Mouse (Mus musculus): ENCODE measurements around the gene Sept11.
A peak's percentile ranks its signal among the peaks of the same experiment; 100 is the strongest.

The Sept11 gene

GRCm38 (mm10) chr5:93126930-93127562, 33.8 kb downstream of the Sept11 start:
- DNase-seq (ENCODE audit: low read depth, low spot score): no peak

DNA sequence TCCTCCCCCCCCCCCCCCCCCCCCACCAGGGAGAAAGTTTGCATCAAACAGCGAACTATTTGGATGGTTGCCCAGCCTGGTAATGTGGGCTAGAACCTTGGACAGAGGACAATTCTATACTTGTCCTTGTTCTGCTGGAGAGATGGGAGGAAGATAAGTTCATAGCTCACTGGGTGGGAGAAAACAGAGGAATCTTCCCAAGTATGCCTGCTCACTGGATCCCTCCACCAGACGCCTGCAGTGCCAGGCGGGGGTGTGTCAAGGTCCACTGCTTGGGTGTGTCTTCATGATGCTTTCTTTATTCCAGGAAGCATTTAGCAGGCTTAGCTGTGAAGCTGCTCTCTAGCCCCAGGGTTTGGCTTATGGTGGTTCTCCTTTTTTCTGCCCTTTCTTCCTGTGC, 34.5 kb downstream of the Sept11 start:
- no peak for DNase-seq (ENCODE audit: low read depth, low spot score)

DNA sequence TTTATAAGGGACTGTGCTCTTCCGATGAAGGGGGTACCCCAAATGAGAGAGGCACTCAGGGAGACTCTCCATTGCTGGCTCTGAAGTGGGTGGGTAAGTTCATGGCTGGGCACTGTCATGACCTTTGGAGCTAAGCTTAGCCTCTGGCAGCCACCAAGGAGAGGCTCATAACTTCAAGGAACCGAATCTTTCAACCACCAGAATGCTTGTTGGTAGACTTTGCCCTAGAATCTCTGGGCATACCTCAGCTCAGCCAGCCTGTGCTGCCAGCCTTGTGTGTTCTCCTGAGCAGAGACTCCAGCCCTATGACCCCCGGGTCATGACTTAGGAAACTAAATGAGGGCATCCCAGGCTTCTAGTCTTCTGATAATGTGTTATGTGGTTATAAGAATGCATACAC, 35.5 kb downstream of the Sept11 start:
- DNase-seq (ENCODE audit: low read depth, low spot score): no peak

- no peak for DNase-seq (ENCODE audit: low read depth, low spot score)
These were observed 36.7 kb downstream of the Sept11 start for GRCm38 (mm10) chr5:93129953-93130352.

DNA sequence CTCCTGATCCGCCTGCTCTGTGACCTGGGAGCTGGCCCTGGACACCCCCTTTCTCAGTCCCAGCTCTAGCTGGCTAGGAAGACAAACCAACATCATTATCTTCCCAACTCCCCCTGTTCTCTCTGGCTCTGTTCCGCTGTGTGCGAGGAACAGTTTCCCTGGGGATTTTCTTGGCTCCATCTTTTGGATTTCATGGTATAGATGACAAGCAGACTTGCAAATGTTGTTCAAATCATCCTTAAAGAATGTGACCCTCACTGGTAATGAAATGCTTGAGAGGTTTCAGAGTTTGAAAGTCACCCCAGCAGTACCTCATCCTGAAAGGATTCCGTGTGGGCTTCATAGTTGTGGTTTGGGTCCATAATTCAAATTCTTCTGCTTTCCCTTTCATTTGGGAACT, 38.2 kb downstream of the Sept11 start:
- DNase-seq (ENCODE audit: low read depth, low spot score): no peak

DNA sequence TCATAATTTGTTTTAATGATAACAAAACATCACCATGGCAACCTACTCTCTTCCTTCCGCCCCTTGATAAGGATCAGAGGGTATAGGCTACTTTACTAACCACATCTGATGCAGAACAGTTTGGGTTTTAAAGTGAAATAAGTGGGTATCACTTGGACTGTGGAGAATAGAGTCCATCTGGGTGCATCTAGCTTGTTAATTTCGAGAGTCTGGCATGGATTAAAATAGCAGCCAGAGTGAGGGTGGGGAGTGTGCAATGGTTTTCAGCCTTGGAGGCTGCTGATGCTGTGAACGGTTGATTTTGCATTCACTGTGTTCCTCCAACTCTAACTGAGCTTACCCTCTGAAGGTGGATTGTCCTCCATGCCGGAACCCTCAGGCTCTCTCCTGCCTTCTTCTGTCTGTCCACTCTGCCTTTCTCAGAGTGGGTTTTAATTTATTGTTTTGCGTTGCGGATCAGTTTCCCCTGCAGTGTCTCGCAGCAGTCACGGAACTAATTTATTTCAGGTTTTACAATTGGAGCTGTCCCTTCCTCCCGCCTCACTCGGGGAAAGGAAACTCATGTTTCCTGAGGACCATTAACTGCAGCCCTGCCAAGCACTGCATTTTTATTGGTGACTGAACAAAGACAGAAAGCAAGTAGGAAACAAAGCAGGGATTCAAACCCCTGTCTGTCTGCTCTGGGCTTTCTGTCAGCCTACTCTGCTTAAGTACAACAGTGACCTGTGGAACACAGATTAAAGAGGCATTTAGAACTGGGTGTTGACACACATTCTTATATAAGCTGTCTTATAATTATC, 40.4 kb downstream of the Sept11 start:
- DNase-seq (ENCODE audit: low read depth, low spot score): peak; percentile 16

- peak; percentile 18 for DNase-seq (ENCODE audit: low read depth, low spot score)
These were observed 42.3 kb downstream of the Sept11 start for GRCm38 (mm10) chr5:93135368-93136107.

DNA sequence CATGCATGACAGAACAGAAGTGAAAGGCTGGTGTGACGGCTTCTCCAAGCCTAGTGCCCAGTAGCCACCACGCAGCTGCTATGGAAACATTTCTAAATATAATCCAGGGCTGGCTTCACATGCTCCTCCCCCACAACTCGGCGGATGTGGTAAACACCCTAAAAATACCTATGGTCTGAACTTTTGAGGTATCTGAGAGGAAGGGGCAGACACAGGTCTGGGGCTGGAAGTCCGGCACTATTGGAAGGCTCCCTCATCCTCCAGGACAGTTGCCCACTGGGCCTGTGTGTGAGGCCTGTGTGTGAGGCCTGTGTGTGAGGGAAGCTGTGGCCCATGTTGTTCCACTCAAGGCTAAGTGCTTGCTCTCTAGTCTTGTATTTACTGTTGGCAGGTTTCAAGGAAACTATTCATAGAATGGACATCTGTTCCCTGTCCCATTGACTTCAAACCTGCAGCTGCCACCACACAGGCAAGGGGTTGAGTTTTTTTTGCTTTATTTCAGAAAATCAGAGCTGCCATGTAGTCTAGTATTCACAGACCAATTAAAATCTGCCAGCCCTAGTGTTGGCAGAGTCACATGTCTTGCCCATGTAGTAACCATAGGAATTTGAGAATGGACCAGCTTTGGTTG, 43.8 kb downstream of the Sept11 start:
- peak; percentile 81 for DNase-seq (ENCODE audit: low read depth, low spot score)

- no peak for DNase-seq (ENCODE audit: low read depth, low spot score)
These were observed 46.1 kb downstream of the Sept11 start for GRCm38 (mm10) chr5:93139350-93139749.

GRCm38 (mm10) chr5:93140747-93141146, 47.5 kb downstream of the Sept11 start:
- no peak for DNase-seq (ENCODE audit: low read depth, low spot score)

GRCm38 (mm10) chr5:93143360-93144091, 50.3 kb downstream of the Sept11 start:
- no peak for DNase-seq (ENCODE audit: low read depth, low spot score)

- DNase-seq (ENCODE audit: low read depth, low spot score): no peak
These were observed 51.6 kb downstream of the Sept11 start for GRCm38 (mm10) chr5:93144874-93145273.

- no peak for DNase-seq (ENCODE audit: low read depth, low spot score)
These were observed 52.3 kb downstream of the Sept11 start for GRCm38 (mm10) chr5:93145504-93145903.

DNA sequence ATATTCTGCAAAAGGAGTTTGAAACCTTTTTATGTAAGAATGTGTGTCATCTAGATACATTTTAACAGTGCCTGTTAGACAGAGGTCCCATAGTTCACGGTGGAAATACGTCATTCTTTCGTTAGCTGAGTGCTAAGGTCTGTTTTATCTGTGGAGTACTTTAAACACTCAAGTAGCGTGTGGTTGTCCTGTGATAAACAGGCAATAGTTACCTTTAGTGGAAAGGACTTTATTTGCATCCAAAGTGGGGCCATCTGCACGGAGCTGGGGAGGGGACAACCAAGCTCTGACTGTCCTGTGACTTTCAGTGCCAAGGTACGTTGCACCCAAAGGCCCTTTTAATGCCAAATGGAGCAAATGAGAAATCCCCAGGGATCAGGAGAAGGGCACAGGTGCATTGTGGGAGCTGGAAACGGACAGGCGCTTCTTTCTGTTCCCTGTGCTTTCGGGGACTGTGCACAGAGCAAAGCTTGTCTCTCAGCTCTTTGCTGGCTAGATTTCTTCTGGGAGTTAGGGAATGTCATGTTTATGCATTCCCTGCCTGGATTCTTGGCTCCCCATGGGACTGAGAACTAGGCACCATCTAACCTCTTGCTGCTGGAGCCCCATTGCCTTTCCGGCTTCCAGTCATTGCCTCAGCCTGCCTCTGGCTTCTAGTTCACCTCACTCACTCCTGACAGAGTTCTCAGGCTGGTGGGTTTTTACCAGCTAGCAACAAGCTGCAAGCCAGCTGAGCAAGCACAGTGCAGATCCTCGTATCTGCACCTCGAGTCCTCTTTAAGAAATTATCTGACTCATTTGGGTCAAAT, 56.9 kb downstream of the Sept11 start:
- no peak for DNase-seq (ENCODE audit: low read depth, low spot score)

DNA sequence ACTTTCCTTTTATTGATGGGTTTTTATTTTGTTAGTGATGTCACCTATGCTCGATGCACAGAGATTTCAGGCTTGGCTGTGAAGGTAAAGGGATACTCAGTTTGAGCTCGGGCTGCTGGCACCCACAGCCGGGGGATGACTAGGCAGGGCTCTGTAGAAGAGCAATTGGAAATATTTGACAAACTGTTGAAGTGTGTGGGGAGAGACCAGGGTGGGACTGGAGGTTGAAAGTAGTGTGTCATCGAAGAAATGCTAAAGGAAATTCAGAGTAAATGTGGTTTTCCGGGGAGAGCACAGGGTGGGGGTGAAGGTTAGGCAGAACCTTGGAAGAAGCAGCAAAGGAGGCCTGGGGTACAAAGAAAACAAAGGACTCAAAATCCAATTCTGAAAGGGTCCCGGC, 58.7 kb downstream of the Sept11 start:
- DNase-seq (ENCODE audit: low read depth, low spot score): no peak

DNA sequence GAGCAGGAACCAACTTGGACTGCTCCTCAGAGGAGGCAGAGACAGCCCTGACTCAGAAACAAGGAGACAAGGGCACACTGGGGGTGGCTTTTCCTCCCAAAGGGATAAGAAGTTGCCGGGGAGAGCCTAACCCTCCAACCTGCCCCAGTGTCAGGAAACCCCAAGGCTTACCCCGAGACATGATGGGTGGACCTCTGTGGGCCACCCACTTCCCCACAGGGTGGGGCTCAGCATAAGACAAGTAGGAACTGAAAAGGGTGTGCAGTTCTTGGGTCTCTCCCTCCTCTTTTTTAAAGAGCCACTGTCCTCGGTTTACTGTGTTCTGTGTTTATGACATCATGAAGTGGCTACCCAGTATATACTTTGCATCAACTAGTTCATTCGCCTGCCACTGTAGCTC, 59.2 kb downstream of the Sept11 start:
- no peak for DNase-seq (ENCODE audit: low read depth, low spot score)

DNA sequence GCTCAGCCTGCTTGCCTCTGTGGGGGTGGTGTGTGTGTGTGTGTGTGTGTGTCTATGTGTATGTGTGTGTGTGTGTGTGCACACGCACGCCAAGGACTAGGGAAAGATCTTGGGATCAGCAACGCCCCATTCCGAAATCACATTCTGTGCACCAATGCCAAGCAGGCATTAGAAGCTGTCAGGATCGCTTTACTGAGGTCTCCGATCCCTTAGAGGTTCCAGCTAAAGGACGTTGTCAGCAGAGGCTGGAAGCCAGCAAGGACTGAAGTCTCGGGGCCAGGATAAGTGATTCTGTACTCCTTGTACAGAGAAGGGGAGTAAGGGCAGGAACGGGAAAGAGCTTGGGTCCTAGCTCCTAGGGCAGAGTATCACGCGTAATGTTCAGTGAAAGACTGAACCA, 61.2 kb downstream of the Sept11 start:
- no peak for DNase-seq (ENCODE audit: low read depth, low spot score)

DNA sequence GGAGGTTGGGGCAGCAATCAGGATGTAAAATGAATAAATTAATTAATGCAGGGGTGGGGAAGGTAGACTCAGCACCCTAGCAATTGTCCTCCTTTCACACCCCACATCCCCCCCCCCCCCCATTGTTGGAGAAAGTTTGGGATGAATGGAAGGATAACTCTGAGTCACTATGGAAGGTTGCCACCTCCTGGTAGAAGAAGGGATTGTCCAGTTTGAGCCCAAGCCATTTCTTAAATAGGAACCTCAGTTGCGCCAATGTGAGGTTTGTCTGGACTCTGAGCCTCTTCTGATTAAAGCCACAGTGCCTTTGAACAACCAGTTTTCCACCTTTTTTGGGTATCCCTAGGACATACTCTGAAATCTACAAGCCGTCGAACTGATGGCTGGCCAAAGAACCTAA, 70.3 kb downstream of the Sept11 start:
- peak; percentile 35 for DNase-seq (ENCODE audit: low read depth, low spot score)

GRCm38 (mm10) chr5:93167919-93168516, 74.8 kb downstream of the Sept11 start:
- peak; percentile 38 for DNase-seq (ENCODE audit: low read depth, low spot score)

GRCm38 (mm10) chr5:93168654-93169053, 75.4 kb downstream of the Sept11 start:
- no peak for DNase-seq (ENCODE audit: low read depth, low spot score)

Measured in A20 (cell line).